Mouse (Mus musculus): ENCODE results near the gene Gm7029.

Gm7029 gene

GRCm38 (mm10) chr17:33914969-33915391 is 41.3 kb downstream of the Gm7029 start:
- peak; percentile 95 for DNase-seq

- peak; percentile 100 for DNase-seq
These were observed 42.1 kb downstream of the Gm7029 start, which contains the start of the genes Tapbp and Zbtb22 for GRCm38 (mm10) chr17:33915671-33916250. TSS of gene Tapbp (plus strand) at chr17:33915899. TSS of gene Zbtb22 (plus strand) at chr17:33915904.

GRCm38 (mm10) chr17:33916294-33916693 is 42.7 kb downstream of the Gm7029 start:
- peak; percentile 98 for DNase-seq

GRCm38 (mm10) chr17:33916847-33917655 is 43.4 kb downstream of the Gm7029 start:
- peak; percentile 96 for DNase-seq

GRCm38 (mm10) chr17:33917656-33918292 is 44.1 kb downstream of the Gm7029 start:
- DNase-seq, result peak; percentile 96

- DNase-seq, result peak; percentile 97
These were observed 44.9 kb downstream of the Gm7029 start for GRCm38 (mm10) chr17:33918293-33919203.

GRCm38 (mm10) chr17:33919351-33920281 is 46.0 kb downstream of the Gm7029 start:
- peak; percentile 99 for DNase-seq

- peak; percentile 98 for DNase-seq
These were observed 46.9 kb downstream of the Gm7029 start for GRCm38 (mm10) chr17:33920282-33921097.

GRCm38 (mm10) chr17:33921361-33921760 is 47.7 kb downstream of the Gm7029 start:
- DNase-seq, result peak; percentile 90

Measured in heart, adult 11 months (tissue).